Mouse (Mus musculus) lung, adult 2 months (tissue): ENCODE results near the gene Manba.

Experiments
- CTCF ChIP-seq: fragments of 200-500 bp; IDR thresholded peaks from 2 replicates; pipeline ENCODE4 v1.5.1; 2011; ENCODE audit warnings: mild to moderate bottlenecking, low read length, control low read depth; ENCODE audit not compliant: insufficient read depth
- POLR2A ChIP-seq: fragments of 200-500 bp; IDR thresholded peaks from 2 replicates; pipeline ENCODE4 v1.6.1; 2011; ENCODE audit warnings: low read depth, mild to moderate bottlenecking, control low read depth, low read length, borderline replicate concordance; ENCODE audit errors: extremely low read depth

GRCm38 (mm10) chr3:135594238-135594917 is 109.0 kb downstream of the Manba start:
- no peak for TF ChIP-seq POLR2A
- TF ChIP-seq CTCF: 0 out of 2 replicates have a peak, but pooled peaks have one; percentile 6
